Mouse (Mus musculus) ES-Bruce4 (cell line): Measurements from ENCODE around the gene Foxk2.

Experiments used
- CTCF ChIP-seq: IDR thresholded peaks from one replicate; pipeline ENCODE4 v1.8.1; 2011; ENCODE audit warnings: low read depth, low read length
- EP300 ChIP-seq: IDR thresholded peaks from 2 replicates; pipeline ENCODE4 v1.6.1; 2011; ENCODE audit warnings: low read depth, low read length; ENCODE audit not compliant: insufficient read depth
- POLR2A ChIP-seq: IDR thresholded peaks from one replicate; pipeline ENCODE4 v1.8.1; 2011; ENCODE audit warnings: low read length; ENCODE audit not compliant: insufficient read depth

- TF ChIP-seq POLR2A = peak; percentile 67
- TF ChIP-seq CTCF = peak; percentile 54
- peak; percentile 69; the same call in 1 of the 2 replicates for TF ChIP-seq EP300
These were observed 23.0 kb upstream of the Foxk2 start, which contains the start of gene Narf for GRCm38 (mm10) chr11:121236564-121237344.
